ENCODE assay signal across 36 mouse cellular contexts in the genomic region with DNA sequence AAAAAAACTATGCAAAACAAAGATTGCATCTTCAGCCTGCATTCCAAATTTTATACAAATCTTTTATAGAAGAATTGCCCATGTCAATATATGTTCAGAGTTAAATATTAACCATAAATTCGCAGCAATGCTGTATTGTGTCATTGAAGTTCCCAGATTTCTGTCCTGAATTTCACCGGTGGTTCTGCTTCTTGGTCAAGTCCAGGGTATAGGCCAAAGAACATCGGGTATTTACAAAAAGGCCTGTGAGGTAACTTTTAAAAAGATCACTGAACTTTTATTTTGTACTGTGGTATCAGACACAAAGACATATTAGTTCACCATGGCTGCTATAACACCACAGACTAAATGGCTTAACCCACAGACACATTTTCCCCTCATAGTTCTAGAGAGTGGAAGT.
"Had no signal": no experiment of that assay in that cellular context is flagged by ENCODE, and none has a peak within 500 bp of the region (broad histone marks: within the 10 kb centered on the region; RNA-seq: fewer than 3 reads in every experiment).

No protein-coding gene starts in this region.

- H3K9ac ChIP-seq: heart, embryonic 12.5 days; heart, embryonic 13.5 days; heart, embryonic 15.5 days; hindbrain, embryonic 12.5 days; hindbrain, embryonic 13.5 days; hindbrain, embryonic 14.5 days; hindbrain, embryonic 15.5 days; intestine, embryonic 15.5 days; kidney, embryonic 15.5 days had no signal

- H3K9me3 ChIP-seq: heart, embryonic 10.5 days; heart, embryonic 12.5 days; heart, embryonic 13.5 days; heart, embryonic 15.5 days; hindbrain, embryonic 10.5 days; hindbrain, embryonic 12.5 days; hindbrain, embryonic 13.5 days; hindbrain, embryonic 15.5 days; intestine, embryonic 15.5 days; kidney, embryonic 15.5 days had no signal

- H3K4me3 ChIP-seq: heart, adult 2 months; heart, embryonic 10.5 days; heart, embryonic 12.5 days; heart, embryonic 13.5 days; heart, embryonic 15.5 days; hindbrain, embryonic 10.5 days; hindbrain, embryonic 12.5 days; hindbrain, embryonic 13.5 days; hindbrain, embryonic 15.5 days; intestine, embryonic 15.5 days; kidney, embryonic 15.5 days; layer of hippocampus, adult 2 months had no signal

- DNase-seq: heart, adult 2 months; heart, postnatal 10 days; heart, postnatal 14 days; heart, postnatal 36 days; heart, postnatal 4 days; kidney, adult 11 months; kidney, adult 18-20 months; kidney, adult 2 months; kidney, adult 8-10 months; kidney, adult 9 months; kidney, postnatal 10 days; kidney, postnatal 14 days; kidney, postnatal 25 days; kidney, postnatal 36 days; kidney, postnatal 4 days; layer of hippocampus, adult 9-11 months; layer of hippocampus, postnatal 36 days had no signal

- H3K4me2 ChIP-seq: heart, embryonic 11.5 days; heart, embryonic 12.5 days; heart, embryonic 13.5 days; heart, embryonic 15.5 days; hindbrain, embryonic 12.5 days; hindbrain, embryonic 13.5 days; hindbrain, embryonic 14.5 days; hindbrain, embryonic 15.5 days; kidney, embryonic 15.5 days had no signal

- H3K27ac ChIP-seq: heart, adult 2 months; heart, embryonic 10.5 days; heart, embryonic 13.5 days; heart, embryonic 15.5 days; hindbrain, embryonic 10.5 days; hindbrain, embryonic 12.5 days; hindbrain, embryonic 13.5 days; hindbrain, embryonic 14.5 days; hindbrain, embryonic 15.5 days; hindbrain, postnatal 0 days; intestine, embryonic 15.5 days; kidney, embryonic 15.5 days; kidney, postnatal 0 days; layer of hippocampus, adult 2 months had no signal

- H3K36me3 ChIP-seq: heart, embryonic 10.5 days; heart, embryonic 15.5 days; hindbrain, embryonic 10.5 days; hindbrain, embryonic 12.5 days; hindbrain, embryonic 13.5 days; hindbrain, embryonic 15.5 days; intestine, embryonic 15.5 days; kidney, embryonic 15.5 days had no signal

- H3K27me3 ChIP-seq: heart, embryonic 12.5 days; heart, embryonic 13.5 days; heart, embryonic 15.5 days; hindbrain, embryonic 12.5 days; hindbrain, embryonic 13.5 days; hindbrain, embryonic 15.5 days; intestine, embryonic 15.5 days; kidney, embryonic 15.5 days had no signal

- ATAC-seq: hindbrain, embryonic 16.5 days; hindbrain, postnatal 0 days; inflammation-experienced regulatory T-cells, adult 6 months; intestine, embryonic 15.5 days; intestine, embryonic 16.5 days; intestine, postnatal 0 days had no signal

- H3K4me1 ChIP-seq: heart, embryonic 10.5 days; heart, embryonic 12.5 days; heart, embryonic 13.5 days; heart, embryonic 15.5 days; hindbrain, embryonic 10.5 days; hindbrain, embryonic 12.5 days; hindbrain, embryonic 13.5 days; hindbrain, embryonic 15.5 days; intestine, embryonic 15.5 days; kidney, embryonic 15.5 days had no signal
